Mouse (Mus musculus) adrenal gland, adult 2 months (tissue): ENCODE results near the gene D16Ertd472e. TPM values are rescaled to one million over a fixed set of nuclear protein-coding genes. Genes with fewer than 3 reads are reported as not detected.

ENCODE experiments used
- DNase-seq: peaks from one replicate; pipeline ENCODE4 v3.0.0; 2021
- long read RNA-seq: library from polyadenylated mRNA; stranded (forward); transcript quantifications from one replicate; pipeline ENCODE4 v2.0.0, GENCODE M21; 2021
- polyA plus RNA-seq: library from polyadenylated mRNA; depleted of rRNA; stranded (reverse); fragments of >200 nt; gene quantifications from 2 replicates; pipeline ENCODE4 v1.2.3, GENCODE M21; 2012; rRNA removed
- total RNA-seq, 2 experiments: library from RNA; stranded (reverse); gene quantifications; 2 replicates each; pipeline ENCODE4 v1.2.3; 2021

Gene D16Ertd472e
- total RNA-seq (10 to 100 TPM; 16.6 to 80.5 TPM), polyA plus RNA-seq (6.3 and 9.9 TPM in 2 replicates)
- long read RNA-seq, full-length matches to known transcripts: 7 of 14 reads
- long read RNA-seq, partial matches to known transcripts: 5 of 14 reads
- long read RNA-seq, other reads (novel, unspliced or antisense): 2 of 14 reads

GRCm38 (mm10) chr16:78576478-78577084, at the start of gene D16Ertd472e:
Gene D16Ertd472e (minus strand): TSS chr16:78576708.
- peak; percentile 96 for DNase-seq

GRCm38 (mm10) chr16:78622755-78623154, 46.2 kb upstream of the D16Ertd472e start:
- DNase-seq: no peak

- DNase-seq: peak; percentile 91
Observed at GRCm38 (mm10) chr16:78619386-78619785, 42.9 kb upstream of the D16Ertd472e start.

- DNase-seq: peak; percentile 65
Observed at GRCm38 (mm10) chr16:78617757-78618532, 41.4 kb upstream of the D16Ertd472e start.

GRCm38 (mm10) chr16:78606202-78606601, 29.7 kb upstream of the D16Ertd472e start:
- DNase-seq: no peak

- DNase-seq: no peak
Observed at GRCm38 (mm10) chr16:78598919-78599318, 22.4 kb upstream of the D16Ertd472e start.

GRCm38 (mm10) chr16:78596381-78596780, 19.9 kb upstream of the D16Ertd472e start:
- DNase-seq: no peak

GRCm38 (mm10) chr16:78595821-78596220, 19.3 kb upstream of the D16Ertd472e start:
- DNase-seq: no peak

GRCm38 (mm10) chr16:78594154-78594553, 17.6 kb upstream of the D16Ertd472e start:
- DNase-seq: no peak

- no peak for DNase-seq
Observed at GRCm38 (mm10) chr16:78591130-78591529, 14.6 kb upstream of the D16Ertd472e start.

GRCm38 (mm10) chr16:78588821-78589220, 12.3 kb upstream of the D16Ertd472e start:
- DNase-seq: no peak

- DNase-seq: no peak
Observed at GRCm38 (mm10) chr16:78586621-78587020, 10.1 kb upstream of the D16Ertd472e start.

- no peak for DNase-seq
Observed at GRCm38 (mm10) chr16:78585664-78586397, 9.3 kb upstream of the D16Ertd472e start.

GRCm38 (mm10) chr16:78585163-78585562, 8.7 kb upstream of the D16Ertd472e start:
- no peak for DNase-seq

- no peak for DNase-seq
Observed at GRCm38 (mm10) chr16:78583968-78584367, 7.5 kb upstream of the D16Ertd472e start.

- no peak for DNase-seq
Observed at GRCm38 (mm10) chr16:78580387-78580786, 3.9 kb upstream of the D16Ertd472e start.

GRCm38 (mm10) chr16:78579386-78579785, 2.9 kb upstream of the D16Ertd472e start:
- DNase-seq: no peak

GRCm38 (mm10) chr16:78577085-78577671, 670 bp upstream of the D16Ertd472e start:
- DNase-seq: peak; percentile 69

GRCm38 (mm10) chr16:78575852-78576477, 543 bp downstream of the D16Ertd472e start:
- DNase-seq: no peak

GRCm38 (mm10) chr16:78575190-78575851, 1.2 kb downstream of the D16Ertd472e start:
- no peak for DNase-seq

- DNase-seq: no peak
Observed at GRCm38 (mm10) chr16:78574241-78574640, 2.3 kb downstream of the D16Ertd472e start.
